Mouse (Mus musculus) thymus, postnatal 0 days (tissue): Measurements from ENCODE around the gene Crip1. TPM values are rescaled to one million over a fixed set of nuclear protein-coding genes. Genes with fewer than 3 reads are reported as not detected.

Experiments
- DNase-seq: peaks from one replicate; pipeline ENCODE4 v3.0.0-alpha.2; 2015; ENCODE audit warnings: low spot score
- polyA plus RNA-seq: library from polyadenylated mRNA; unstranded; fragments of >200 nt; fragmentation: Nextera tagmentation; extraction: Ambion mirVana; gene quantifications from 2 replicates; pipeline ENCODE4 v1.2.1, GENCODE M21; 2015

Crip1 gene
- polyA plus RNA-seq, 1 experiment from 2014 or later, result 2,725 TPM

DNA sequence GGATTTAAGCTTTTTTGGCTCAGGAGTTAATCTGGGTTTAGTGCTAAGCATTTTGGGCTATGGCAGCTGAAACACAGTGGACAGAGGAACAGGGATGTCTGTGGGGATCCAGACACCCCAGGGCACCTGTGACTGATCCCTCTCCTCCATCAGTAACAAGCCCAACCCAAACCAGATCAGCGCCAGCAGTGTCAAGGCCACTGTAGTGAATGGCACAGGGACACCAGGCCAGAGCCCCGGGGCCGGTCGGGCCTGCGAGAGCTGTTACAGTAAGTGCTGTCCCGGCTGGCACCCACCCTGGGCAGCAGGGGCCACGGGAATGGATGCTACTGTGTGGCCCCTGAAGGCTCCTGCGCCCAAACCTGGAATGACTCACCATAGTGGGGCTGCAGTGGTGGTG is 15.4 kb upstream of the Crip1 start:
- no peak for DNase-seq

DNA sequence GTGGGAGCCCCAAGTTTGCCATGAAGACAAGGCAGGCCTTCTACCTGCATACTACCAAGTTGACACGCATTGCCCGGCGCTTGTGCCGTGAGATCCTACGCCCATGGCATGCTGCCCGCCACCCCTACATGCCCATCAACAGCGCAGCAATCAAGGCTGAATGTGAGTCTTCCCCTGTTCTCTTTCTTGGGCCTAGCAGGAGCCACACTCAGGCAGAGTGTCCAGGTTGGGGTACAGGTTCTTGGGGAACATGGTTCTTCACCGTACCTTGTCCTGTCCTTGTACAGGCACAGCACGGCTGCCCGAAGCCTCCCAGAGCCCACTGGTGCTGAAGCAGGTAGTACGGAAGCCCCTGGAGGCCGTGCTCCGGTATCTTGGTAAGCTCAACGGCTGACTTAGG is 14.5 kb upstream of the Crip1 start:
- DNase-seq, result no peak

DNA sequence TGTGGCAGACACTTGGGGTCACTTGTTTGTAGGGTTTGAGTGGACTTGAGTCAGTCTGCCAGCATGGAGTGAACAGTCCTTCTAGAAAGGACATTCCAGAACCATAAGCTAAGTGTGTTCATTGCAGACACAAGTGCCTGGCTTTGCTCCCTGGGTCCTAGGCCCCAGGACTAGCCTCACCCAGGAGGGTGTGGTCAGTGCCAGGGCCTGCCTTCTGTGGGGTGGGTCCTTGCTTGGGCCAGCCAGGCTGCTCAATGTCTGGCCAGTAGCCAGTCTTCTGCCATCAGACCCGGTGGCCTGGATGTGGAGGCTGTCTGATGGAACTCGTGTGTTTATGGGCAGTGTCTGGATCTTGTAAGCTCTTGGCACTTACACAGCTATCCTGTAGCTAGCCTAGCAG is 13.5 kb upstream of the Crip1 start:
- DNase-seq, result no peak

DNA sequence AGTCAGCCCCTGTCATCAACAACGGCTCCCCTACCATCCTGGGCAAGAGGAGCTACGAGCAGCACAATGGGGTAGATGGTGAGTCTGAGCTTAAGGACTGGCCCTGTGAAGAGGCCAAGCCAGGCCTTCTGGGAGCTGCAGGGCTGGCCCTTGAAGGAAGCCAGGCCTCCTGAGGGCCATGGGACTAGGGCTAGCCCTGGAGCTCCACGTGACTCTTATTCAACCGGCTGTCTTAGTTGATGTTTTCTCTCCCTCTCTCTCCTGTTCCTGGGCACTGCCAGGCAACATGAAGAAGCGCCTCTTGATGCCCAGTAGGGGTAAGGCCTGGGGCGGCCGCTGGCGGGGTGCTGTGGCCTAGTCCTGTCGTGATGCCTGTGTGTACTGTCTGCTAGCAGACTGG is 12.9 kb upstream of the Crip1 start:
- DNase-seq, result no peak

DNA sequence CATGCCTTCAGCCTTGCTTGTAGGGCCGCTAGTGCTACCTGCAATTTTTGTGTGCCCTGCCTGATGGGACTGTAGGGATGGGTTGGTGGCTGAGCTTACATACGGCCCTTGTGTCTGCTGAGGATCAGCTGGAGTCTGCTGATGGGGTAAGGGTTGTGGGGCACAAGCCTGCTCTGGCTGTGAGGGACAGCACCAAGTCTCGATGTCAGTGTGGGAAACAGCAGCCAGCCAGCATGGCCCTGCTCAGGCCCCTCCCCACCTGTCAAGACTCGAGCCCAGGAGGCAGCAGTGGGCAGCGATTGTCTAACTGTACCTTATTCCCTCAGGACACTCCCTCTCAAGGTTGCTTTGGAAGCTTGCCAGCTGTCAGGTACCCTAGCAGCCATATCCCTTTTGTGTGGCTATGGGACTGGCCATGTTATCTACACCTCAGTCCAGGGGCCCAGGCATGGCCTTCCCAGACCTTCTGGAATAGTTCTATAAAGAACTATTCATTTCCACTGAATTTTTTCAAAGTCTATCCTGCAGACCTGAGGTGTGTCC is 12.2 kb upstream of the Crip1 start:
- no peak for DNase-seq

DNA sequence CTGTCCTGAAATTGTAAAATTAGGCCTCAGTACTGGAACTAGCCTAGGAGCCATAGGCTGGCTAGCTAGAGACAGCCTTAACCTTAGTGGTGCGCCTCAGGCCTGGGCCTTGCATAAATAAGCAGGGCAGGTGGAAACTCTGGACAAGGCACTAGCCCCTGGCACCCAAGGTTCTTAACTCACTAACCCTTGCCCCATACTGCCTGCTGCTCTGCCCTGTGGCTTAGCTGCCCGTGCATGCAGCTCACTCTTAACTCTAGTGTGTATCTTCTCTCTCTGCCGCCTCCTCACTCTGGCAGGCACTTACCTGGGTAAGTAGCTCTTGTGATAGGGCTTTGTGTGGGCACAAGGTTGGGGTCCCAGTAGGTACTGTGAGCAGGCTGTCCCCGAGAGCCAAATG is 11.6 kb upstream of the Crip1 start:
- DNase-seq, result no peak

DNA sequence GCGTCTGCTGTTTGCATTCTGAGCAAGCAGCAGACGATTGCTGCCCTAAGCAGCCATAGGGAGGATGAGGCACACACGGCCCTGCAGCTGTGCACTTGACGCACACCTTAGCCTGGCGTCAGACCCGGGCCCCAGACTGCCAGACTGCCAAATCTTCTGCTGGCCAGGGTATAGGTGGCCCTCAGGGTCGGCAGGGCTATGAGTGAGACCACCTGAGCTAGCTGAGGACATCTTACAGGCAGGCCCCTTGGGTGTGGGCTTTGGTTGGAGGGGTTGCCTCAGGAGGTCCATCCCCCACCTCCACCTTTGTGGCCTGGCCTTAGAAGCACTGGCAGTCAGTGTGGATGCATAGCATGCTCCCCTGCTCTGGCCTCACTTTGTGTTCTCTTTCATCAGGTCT is 10.7 kb upstream of the Crip1 start:
- no peak for DNase-seq

DNA sequence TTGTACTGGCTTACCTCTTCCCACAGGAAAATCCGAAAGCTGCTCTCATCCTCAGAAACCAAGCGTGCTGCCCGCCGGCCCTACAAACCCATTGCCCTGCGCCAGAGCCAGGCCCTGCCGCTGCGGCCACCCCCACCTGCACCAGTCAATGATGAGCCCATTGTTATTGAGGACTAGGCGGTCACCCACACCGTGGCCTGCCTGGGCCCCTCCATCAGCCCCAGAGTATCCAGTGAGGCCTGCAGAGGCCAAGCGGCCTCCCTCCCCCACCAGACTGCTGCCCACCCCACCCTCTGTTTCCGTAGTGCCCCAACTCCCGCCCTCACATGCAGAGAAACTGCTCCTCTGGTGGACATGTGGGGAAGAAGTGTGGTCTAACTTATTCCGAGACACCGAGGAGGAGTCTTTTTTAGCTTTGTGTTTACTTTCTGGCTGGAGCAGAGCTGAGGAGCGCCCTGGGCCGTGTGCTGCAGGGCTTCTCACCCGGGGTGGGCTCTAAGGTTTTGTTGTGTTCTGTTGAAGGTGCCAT is 9.6 kb upstream of the Crip1 start:
- DNase-seq, result no peak

DNA sequence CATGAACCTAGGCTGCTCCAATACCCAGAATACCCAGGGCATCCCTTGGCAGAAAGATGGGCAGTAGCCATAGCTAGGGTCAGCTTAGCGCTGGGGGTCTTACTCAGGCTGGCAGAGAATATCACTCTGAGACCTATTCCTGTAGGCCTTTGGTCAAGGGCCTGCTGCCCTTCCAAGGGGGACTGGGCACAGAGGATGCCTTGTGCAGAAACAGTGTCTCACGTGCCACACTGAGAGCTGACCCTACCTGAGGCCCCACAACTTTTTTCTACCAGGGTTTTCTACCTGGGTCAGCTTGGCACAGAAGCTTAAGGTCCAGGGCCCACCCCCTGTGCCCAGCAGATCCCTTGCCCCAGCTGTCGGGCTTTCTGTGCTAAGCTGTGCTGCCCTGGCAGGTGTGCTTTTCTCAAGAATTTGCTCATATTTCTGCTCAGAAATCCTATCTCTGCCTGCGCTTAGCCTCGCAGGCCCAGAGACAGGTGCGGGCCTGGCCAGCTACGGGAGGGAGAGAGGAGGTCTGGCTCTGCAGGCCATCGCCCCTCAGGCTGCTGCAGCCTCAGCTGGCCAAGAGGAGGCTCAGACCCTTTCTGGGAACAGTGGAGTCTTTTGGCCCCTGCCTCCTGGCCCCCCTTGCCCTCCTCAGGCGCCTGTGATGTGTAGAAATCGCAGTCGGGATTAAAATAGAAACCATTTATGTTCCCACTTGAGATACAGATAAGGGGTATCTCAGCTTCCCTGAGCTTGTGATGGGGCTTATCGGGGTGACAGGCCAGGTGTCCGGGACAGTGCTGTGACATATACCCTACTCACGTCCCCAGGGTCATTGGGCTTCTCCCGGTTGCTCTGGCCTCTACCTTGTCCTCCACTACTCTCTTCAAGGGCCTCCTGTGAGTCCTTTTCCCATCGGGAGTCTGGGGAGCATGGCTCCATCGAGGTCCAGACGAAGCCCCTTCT is 8.6 kb upstream of the Crip1 start:
- no peak for DNase-seq

DNA sequence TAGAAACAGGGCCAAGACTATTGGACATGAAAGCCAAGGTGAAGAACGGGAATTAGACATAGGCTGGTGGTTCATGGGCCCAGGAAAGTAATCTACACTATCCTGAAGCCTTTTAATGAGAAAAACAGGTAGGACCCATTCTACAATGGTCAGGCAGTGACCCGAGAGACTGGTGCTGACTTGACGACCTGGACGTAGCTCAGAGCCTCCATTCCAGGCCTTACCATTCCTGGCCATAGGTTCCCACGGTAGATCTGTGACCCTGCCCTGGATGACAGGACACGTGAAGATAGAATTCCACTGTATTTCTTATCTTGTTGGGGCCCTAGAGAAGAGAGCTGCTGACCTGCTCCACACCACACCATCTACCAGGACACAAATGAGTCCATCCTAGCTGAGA is 7.8 kb upstream of the Crip1 start:
- no peak for DNase-seq

DNA sequence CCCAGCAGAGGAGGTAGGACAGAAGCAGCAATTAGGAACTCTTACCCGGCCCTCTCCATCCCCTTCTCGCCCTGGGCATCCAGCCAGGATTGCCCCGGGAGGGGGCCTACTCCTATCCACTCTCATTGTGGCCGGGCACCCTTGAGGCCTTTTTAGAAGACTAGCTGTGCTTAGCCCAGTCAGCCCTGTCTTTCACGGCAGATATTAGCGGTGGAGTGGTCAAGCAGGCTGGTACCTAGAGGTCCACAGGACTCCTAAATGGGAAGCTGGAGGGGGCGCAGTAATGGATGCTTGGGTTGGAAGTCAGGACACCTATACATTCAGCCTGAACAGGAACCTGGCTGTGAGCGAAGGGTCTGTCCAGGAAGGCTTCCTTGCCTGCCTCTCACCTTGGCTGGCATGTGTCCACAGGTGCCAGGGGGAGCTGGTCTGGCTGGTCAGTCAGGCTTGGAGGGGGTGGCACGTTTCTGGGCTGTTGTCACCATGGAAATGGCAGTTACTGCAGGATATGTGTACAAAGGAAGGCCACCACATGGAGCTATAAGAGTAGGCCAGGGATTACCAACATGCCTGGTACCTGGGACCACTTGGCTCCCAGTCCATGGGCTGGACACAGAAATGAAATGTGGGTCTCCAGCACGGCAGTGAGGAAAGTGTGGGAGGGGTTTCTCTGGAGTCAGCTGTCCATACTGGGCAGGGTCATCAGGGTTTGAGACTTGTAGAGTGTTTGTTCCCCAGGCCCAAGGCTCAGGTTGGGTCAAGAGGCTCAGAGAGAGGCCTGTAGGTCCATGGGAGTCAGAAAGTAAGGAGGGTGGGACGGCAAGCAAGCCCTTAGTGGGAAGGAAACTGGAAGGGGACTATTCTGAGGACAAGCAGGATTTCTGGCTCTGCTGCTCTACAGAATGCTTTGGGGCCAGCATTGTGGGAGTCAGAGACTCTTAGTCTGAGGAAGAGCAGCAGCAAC is 6.9 kb upstream of the Crip1 start:
- DNase-seq, result no peak

DNA sequence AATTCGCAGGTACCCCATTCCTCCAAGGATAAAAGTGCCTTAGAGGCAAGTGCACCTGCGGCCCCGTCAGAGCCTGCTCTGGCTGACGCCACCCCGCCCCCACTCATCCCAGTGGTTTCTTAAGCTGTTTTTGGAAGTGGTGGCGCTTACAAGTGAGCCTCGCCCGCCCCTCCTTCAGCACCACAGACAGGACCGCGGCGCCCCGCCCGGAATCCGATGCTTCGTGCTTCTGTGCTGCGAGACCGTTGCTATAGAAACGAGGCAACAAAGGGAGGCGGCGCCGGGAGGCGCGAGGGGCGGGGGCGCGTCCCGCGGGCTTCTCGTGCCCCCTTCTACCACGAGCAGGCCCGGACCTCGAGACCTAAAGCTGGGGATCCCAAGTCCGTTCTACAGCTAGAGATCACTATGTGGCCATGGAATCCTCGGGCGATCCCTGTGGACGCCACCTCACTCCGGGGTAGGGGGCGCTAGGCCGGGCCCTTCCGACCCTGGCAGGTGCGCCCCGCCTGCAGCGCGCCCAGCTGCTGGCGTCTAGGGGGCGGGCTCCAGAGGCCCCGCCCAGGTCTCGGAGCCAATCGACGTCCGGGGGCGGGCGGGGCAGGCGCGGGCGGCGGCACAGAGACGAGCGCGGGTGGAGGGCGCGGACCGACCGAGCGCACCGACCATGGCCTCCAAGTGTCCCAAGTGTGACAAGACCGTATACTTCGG is 6.1 kb upstream of the Crip1 start, which contains the start of gene Crip2:
Gene Crip2 (plus strand): TSS at position 329 of the 708 bp plus-strand sequence.
- peak; percentile 96 for DNase-seq

DNA sequence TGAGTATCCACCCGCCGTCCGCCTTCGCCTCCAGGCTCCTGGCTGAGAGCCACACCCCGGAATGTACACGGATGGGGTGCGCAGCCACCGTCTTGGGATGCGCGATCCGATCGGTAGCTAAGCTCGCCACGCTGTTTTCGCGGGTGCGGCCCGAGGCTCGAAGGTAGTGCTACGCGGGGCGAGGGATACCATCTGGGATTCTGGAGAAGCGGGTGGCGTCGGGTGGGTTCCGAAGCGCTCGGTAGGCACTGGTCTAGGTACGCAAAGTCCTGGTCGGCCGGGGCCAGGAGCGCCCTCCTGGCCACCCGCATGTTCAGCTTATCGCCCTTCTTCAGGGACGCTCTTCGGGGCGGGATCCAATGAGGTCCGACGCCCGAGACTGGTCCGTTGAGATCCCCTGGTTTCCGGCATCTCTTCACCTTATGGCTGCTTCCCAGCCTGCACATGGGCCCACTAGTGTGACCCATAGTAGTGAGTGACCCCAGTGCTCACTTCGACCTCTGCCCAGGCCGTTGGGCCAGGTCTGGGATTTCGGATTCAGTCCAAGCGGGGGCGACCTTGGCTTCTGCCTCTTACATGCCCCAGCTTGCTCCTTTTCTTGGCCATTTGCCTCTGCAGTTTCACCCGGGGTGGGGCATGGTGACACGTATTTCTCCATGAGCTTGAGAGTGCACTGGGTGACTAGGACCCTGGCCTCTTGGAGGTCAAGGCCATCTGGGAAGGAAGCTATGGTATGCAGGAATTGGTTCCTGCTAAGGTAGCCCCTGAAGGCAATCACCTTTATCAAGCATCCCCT is 5.3 kb upstream of the Crip1 start:
- no peak for DNase-seq

DNA sequence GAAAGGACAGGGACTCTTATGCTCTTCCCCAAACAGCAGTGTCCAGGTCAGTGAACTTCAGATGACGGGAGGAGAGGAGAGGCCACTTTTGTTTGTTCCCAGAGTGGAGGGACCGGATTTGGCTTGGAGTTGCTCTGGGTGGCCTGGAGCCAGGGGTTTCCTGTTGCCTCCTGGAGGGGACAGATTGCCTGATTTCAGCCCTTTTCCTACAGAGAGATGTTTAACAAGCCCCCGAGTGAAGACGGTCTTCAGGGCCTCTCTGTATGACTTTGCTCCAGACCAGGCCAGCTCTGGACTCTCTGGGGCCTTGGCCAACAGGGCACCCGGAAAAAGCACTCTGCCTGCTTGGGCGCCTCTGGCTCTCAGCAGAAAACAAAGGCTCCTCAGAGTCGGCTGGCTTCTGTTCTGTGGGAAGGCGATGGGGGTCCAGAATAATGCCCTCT is 4.6 kb upstream of the Crip1 start:
- no peak for DNase-seq

DNA sequence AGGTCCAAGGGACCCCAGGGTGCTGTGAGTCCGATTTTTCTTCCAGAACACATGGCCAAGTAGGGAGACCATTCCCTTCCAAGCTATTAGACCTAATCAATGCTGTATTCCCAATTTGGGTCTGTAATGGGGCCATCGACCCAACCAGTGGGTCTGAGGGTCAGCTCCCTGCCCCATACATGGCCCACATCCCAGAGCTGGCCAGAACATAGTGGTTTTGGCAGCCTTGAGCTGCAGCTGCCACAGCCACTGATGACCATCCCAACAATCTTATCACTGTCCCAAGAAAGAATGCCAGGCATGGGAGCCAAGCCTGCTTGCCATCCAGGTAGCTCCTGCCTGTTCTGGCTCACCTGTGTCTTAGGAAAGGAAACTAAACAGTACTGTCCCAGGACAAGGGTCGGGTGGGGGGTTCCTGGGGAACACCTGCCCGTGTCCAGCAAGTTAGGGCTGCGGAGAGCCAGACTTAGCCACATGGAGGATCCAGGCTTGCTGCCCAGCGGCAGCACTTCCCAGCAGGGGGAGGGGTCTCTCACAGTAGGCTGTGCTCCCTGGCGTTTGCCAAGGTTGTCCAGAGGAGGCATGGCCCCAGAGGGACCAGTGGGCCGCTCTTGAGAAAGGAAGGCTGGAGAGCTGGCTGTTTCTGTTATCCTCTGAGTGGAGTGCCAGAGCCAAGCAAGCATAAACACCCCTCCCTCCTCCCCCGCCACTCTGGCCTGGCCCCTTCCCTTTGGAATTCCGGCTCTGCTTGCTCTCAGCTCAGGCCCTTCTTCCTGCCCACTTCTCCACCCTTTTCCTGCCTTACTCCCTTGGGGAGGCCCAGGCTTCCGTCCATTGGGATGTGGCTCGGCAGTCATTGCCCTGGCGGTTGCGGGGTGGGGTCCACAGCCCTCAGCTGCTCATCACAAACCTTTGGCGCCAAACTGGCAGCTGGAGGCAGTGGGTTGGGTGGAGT is 3.8 kb upstream of the Crip1 start:
- DNase-seq, result no peak

DNA sequence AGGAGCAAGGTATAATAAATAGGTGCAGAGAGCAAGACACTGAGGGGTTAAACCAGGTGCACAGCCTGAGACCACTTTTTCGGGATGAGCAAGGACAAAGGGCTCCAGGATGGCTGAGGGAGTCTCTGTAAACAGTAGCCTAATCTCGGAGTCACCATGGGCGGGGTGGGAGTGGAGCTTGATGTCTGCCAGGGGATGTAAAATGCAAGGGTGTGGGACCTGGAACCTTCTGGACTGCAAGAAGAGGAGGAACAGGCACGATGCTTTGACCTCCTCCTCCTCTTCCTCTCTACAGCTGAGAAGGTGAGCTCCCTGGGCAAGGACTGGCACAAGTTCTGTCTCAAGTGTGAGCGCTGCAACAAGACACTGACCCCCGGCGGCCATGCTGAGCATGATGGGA is 3.0 kb upstream of the Crip1 start:
- no peak for DNase-seq

DNA sequence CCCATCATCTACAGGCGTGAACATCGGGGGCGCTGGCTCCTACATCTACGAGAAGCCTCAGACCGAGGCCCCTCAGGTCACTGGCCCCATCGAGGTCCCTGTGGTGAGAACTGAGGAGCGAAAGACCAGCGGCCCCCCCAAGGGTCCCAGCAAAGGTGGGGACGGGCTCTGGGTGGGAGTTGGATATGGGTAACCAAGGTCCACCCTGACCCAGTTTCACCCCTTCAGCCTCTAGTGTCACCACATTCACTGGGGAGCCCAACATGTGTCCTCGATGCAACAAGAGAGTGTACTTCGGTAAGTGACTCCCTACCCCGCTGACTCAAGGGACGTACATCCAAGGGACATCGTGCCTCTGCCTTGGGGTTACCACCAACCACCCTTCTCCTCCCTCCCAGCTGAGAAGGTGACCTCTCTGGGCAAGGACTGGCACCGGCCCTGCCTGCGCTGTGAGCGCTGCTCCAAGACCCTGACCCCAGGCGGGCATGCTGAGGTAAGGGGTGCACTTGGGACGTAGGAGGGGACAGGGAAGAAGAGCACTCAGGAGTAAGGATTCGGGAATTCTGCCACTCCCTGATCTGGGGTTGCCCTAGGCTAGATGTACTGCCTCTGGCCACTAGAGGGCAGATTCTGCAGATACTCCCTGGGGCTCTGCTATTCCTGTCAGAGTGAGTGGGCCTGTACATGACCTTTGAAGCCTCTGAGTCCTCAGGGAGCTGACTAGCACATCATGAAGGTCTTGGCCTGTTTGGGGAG is 1.9 kb upstream of the Crip1 start:
- DNase-seq, result peak; percentile 55

DNA sequence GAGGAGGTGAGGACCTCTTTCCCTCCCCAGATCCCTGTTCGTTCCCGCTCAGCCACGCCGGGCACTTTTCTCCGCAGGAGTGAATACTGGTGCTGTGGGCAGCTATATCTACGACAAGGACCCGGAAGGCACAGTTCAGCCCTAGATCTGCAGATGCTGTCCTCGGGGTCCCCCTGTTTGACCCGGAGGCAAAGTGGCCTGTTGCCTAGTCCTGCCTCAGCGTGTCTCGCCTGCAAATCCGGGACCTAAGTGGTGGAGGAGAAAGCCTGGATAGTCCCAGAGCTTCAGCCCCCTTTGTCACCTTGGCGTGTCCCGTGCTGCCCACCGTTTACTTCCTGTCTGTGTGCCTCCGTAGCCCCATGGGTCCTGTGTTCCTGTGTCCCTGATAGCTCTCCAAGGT is 1.2 kb upstream of the Crip1 start:
- no peak for DNase-seq
